Mouse (Mus musculus): ENCODE measurements around the gene Defb30.

Gene Defb30

DNA sequence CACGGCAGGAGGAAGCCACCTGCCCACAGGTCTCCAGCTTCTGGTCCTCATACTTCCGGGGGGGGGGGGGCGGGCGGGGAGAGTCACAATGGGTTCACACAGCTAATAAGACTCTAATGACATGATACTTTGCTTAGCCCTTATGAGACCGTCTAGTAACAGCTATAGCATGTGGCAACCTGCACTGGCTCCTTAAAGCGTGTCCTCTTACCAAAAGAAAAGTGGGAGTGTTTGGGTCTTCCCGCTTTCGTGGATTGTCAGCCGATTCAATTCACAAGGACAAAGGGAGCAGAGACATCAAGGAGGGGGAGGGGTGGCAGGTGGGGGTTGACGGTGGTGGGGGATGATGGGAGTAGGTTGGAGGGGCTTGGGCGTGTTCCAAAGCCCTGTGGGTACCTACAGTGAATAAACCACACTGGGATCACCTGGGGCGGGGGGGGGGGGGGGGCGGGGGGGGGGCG is at the start of gene Defb30:
Gene Defb30, minus strand, starts transcription at position 51 of the 461 bp plus-strand sequence.
- no peak for DNase-seq (ENCODE audit: low spot score in 2 of 2)

DNA sequence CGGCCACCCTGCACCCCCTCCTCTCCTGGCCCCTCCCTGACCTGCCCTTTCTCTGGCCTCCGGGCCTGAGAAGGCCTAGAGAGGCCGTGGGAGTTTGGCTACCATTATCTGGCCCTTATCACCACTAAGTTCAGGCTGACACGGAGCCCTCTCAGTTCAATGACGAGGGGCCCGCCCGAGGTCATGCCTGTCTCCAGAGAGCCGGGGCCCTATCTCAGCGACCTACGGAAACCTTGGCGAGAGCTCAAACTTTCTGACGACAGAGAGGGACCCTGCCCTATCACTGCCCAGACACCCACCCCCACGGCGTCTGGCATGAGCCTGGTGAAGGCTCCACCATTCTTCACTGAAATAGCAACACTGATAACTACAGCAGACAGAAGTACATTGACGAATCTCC is 17.9 kb upstream of the Defb30 start:
- no peak for DNase-seq (ENCODE audit: low spot score in 2 of 2)

DNA sequence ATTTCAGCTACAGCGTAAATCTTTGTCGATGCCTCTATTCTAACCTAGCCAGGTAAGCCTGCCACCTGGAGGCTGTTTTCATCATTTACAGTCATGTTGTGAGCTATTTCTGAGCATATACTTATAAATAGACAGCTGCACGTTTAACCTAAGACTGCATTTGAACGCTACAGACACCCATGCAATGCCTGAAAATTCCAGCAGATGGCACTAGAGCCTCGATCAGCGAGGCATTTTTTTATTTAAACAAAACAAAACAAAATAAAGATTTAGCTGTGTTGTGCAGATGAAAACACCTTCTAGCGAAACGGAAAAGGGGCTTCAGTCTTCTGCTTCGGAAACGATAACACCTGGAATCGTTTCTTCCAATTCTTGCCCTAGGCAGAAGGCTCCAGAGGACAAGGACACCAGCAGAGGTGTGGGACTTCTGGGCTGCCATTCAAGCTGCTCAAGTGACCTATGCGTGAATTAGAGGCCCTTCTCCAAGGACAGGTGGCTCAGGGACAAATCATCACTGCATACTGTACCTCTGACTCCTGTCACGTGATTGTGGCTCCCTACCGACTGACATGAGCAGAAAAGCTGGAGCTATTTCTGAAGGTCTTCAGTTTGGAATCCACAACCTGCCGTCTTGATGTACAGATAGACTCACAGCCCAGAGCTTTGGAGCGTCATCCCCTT is 17.0 kb upstream of the Defb30 start:
- DNase-seq (ENCODE audit: low spot score in 2 of 2): peak in 1 of 2 experiments; percentile 70

DNA sequence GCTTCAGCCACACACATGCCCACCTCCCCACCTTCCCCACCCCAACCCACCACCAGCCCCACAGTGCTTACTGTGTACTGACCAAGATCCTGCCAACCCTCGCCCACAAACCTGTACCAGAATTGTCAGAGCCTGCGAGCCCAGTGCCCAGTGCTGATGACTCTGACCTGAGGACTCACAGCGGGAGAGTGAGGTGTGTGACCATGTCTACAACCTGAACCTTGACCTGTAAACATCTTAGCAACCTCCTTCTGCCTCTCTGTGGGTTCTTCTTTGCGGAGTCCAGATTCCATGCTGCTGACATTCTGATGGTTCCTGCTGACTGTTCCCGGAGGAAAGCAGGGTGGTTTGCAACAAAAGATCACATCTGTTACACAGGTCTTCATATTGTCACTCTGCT is 15.6 kb upstream of the Defb30 start:
- DNase-seq (ENCODE audit: low spot score in 2 of 2): no peak

DNA sequence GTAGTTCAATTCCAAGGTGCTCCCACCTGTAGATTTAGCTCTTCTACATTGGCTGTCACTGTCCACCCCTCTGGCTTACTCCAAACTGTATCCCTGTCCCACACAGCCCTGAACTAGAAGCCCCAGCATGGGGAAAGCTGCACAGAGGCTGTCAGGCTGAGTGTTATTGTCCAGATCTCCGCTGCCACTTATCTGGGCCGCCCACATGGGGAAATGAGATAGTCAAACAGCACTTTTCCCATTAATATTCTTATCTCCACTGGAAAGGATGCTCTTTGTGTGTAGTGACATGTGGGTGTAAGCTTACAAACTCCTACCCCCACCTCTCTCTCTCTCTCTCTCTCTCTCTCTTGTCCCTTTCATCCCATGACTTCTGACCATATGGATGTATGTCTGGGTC is 12.4 kb upstream of the Defb30 start:
- DNase-seq (ENCODE audit: low spot score in 2 of 2): no peak

DNA sequence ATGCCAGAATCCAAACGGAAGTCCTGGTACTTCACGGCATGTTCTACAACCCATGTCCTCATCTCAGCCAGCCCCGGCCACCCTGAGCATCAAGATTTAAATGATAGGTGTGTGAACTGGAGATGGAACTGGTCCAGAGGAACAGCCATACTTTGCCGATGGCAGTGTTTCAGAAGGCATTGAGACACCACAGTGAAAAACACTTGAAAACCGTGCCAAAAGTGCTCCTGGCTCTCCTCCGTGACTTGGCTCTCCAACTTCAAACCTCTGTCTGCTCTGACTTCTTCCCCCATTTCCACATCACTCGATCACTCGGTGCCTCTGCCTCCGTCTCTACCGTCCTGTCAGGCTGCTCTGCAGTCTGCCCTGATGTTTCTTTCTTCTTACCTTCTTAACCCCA is 10.6 kb upstream of the Defb30 start:
- no peak for DNase-seq (ENCODE audit: low spot score in 2 of 2)

DNA sequence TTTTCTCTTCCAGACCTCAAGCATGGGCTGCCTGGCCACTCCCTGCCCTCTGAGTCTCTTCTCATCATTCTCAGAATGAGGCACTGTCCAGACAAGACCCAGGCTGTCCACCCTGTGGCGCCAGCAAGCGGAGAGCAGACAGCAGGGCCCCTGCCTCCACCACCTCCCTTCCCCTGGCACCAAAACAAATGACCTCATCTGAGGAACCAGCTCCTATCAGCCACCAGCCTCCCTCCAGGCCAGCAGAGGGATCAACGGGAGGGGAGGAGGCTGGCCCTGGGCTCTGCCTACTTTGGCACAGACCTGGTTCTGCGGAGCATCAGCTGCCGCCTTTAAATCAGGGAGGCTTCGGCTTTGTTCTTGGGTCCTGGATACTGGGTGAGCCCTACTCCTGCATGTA is 5.0 kb upstream of the Defb30 start:
- no peak for DNase-seq (ENCODE audit: low spot score in 2 of 2)

DNA sequence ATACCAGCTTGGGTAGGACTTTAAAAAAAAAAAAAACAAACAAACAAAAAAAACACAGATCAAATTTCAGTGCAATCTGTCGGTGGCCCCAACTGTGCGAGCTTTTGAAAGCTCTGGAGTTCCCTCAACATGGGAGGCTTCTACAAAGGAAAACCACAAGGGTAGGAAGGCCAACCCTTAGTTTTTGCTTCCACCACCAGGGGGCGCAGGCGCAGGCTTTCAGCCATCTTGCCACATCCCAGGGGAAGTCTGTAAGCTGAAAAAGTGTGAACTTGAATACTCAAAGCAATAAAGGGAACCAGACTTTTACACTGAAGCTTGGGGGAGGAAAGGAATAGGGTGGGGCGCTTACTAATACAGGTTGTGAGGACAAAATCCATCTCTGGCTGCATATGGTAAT is 1.0 kb upstream of the Defb30 start:
- DNase-seq (ENCODE audit: low spot score in 2 of 2): peak; percentile 32 to 77

DNA sequence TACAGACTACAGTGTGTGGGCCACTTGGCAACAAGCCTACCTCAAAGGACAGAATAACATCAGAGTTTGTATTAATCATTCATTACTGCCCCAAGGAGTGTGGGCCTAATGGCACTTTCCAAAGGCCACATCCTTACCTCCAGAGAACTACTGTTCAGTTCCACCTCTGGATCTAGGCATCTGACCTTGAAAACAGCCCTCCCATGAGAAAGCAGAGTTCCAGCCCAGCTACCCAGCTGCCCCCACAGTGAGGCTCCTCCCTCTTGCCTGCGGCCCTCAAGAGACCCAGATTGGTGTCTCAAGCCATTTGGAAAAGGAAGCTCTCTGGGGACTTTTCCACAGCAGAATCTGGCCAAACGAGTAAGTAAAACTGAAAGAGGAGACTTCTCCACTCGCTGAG is 3.1 kb downstream of the Defb30 start, which contains the start of gene Defb42:
Gene Defb42, plus strand, starts transcription at position 301 of the 400 bp plus-strand sequence.
- DNase-seq (ENCODE audit: low spot score in 2 of 2): no peak

DNA sequence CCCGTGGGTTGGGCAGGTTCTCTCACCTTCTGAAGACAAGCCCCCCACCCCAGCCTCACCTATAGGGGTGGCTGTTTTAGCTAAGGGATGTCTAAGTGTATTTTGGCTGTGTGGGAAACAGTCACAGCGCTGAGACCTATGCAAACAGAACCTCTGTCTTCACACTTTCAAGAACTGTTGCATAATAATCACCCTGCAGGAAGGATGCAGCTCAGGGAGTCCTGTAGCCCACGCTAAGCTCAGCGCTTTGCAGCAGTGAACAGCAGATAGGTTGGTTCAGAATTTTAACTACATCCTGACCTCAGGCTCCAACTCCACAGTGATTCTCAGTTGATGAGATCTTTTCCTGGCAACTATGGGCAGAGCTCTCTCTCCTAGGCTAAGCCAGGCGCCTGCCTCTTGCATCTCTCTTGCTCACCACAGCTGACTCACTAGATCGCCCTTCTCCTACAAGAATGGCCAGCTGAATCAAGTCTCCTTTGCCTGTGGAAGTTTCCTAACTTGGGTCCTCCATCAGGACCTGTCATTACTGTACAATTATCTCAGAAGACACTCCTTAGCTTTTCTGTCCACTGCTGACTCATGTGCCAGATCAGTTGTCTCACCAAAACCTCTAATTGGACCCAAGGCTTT is 29.1 kb downstream of the Defb30 start:
- DNase-seq (ENCODE audit: low spot score in 2 of 2): no peak

DNA sequence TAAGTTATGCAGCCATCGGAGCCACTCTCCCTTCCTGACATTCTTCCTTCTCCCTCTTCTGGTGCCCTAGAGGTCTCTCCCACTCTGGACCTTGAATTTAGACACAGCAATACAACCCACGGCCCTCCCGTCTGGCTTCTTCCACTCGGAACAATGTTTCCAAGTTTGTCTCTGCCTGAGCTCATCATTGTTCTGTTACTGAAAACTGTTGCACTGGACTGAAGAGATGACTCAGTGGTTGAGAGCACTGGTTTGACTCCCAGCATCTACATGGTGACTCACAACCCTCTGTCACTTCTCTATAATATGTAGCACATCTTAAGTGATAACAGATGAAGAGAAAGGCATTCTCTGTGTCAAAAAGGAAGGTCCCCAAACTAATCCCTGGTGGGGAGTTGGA is 35.1 kb downstream of the Defb30 start:
- no peak for DNase-seq (ENCODE audit: low spot score in 2 of 2)

DNA sequence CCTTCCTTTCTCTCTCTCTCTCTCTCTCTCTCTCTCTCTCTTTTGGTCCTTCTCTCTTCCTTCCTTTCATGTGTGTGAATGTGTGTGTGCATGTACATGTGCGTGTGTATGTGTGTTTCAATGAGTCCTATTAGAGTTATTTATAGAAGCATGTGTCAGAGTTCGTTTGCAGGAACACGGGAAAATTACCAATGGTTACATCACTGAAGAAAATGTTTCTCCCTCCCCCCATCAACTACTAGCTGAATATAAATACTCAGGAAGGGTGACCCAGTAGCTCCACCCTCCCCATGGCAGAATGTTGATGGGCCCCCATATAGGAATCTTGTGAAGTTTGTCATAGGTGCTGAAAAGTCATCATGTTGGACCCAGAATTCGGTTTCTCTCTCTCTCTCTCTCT is 36.7 kb downstream of the Defb30 start:
- no peak for DNase-seq (ENCODE audit: low spot score in 2 of 2)

DNA sequence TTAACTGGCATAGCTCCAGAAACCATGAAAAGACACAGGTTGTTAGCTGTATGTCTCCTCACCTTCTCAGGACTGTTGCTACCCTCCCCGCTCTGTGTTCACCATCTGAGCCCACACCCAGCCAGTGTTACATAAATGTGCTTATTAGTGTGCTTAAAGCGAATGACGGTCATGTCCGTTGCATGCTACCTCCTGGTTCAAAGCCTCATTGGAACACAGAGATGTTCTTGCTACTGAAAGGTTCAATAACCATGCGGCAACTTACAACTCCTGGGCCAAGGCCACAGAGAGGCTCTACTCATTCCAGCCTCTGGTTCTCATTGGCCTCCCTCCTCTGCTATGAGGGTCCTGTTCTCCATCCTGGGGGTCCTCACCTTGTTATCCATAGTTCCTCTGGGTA is 38.3 kb downstream of the Defb30 start, which contains the start of gene Defb43:
Gene Defb43, plus strand, starts transcription at position 301 of the 400 bp plus-strand sequence.
- DNase-seq (ENCODE audit: low spot score in 2 of 2): no peak

DNA sequence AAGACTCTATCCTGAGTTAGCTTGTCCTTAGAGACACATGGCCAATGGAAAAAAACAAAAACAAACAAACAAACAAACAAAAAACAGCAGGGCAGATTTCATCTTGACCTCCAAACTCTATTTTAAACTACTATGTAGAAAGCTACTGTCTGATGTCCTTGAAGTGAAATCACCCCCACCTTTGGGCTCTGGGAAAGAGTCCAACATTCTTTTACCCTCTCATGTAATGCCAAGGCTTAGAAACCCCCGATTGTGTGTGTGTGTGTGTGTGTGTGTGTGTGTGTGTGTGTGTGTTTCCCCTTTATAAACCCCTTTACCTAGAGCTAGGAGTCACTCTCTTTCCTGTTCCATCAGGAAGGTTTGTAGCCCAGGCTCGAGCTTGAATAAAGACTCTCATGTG is 47.2 kb downstream of the Defb30 start:
- no peak for DNase-seq (ENCODE audit: low spot score in 2 of 2)

DNA sequence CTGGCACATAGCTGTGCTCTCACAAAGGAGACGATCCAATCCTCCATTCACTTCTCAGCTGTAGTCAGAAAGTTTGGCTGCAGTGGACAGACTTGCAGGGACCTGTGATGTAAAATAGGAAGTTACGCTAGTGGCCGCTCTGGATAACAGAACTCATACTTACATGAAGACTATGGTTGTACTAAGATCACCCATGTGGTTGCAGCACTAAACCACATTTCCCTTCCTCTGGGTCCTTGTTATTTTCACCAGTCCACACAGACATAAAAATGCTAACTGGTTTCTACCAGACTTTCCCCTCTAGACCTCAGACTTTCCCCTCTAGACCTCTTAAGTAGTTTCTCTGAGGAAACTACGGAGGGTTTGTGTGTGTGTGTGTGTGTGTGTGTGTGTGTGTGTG is 50.8 kb downstream of the Defb30 start:
- no peak for DNase-seq (ENCODE audit: low spot score in 2 of 2)

DNA sequence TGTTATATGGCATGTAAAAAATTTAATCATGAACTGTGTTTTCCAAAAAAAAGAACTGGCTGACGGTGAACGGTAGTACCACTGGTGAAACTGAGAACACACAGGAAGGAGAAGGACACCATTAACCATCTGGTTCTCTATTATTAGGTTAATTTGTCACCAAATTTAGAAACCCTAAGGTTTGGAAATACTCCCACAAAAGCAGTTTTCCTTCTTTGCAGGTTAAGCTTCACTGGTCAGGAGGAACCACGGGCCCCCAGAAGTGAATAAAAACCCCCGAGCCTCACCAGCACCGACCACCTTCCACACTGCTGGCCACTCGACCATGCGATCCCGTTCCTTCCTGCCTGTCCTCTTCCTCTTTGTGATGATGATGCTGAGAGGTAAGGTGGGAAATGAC is 52.0 kb downstream of the Defb30 start, which contains the start of gene Defb47:
Gene Defb47, plus strand, starts transcription at position 301 of the 400 bp plus-strand sequence.
- no peak for DNase-seq (ENCODE audit: low spot score in 2 of 2)

DNA sequence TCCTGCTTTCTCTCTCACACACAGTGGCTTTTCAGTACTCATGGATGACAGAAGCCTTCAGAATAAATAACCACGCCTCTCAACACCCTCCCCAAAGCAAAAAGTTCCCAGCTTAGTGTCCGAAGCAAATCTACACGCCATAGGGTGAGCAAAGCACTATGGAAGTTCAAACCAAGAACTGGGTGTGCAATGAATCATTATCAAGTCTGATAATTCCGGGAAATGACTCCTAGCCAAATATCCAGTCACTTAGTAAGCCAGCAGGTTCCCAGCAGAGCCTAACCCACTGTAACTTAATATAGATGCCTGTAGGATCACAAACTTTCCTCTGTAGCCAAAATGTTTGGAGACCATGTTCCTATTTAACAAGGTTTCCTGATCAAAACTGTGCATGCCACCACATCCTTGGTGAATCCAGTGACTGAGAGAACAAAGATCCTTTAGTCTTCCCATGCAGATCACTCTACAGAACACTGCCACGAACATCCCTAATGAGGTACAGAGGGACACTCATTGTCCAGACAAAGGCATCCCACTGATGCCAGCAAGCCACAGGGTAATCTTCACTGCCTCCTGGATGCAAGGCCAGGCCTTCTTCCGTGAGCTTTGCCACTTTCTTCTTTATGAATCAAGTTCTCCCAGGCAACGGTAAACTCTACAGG is 57.8 kb downstream of the Defb30 start:
- no peak for DNase-seq (ENCODE audit: low spot score in 2 of 2)

DNA sequence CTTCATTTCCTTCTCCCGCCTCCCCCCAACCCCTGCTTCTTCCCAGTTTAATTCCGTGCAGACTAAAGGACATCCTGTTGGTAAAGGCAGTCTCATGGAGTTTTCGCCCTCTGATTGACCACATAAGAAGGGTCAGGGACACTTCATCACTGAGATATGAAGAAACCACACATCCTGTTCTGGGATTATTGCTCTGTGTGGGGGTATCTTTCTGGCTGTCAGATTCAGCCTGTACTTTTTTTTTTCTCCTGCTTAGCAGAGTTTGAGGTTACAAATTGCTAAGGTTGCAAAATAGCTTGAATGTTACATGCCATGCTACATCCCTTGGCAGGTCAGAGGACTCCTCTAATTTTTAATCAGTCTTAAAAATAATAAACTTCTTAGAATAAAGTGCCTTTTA is 58.5 kb downstream of the Defb30 start:
- no peak for DNase-seq (ENCODE audit: low spot score in 2 of 2)

DNA sequence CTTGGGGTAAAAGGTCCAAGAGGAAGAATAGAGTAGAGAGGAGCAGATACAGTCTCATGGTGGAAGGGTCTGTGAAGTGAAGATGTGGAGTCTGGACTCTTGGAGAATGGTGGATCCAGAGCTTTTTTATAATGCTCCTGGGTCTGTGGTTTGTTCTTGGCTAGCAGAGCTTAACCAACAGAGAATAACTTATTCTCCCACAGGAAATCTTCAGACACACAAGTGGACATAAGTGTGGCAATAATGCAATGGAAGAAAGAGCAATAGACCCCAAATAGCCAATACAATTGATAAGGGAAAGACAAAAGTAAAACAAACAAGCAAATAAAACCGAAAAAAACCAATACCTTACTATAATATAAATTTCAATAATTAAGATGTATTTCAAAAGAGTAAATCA is 65.3 kb downstream of the Defb30 start, which contains the start of gene Defb48:
Gene Defb48, minus strand, starts transcription at position 101 of the 400 bp plus-strand sequence.
- no peak for DNase-seq (ENCODE audit: low spot score in 2 of 2)
